Mouse (Mus musculus): ENCODE results near the gene Rab23.

Gene Rab23

GRCm38 (mm10) chr1:33768091-33768787 lies 48.6 kb downstream of the Rab23 start:
- Histone ChIP-seq H3K36me3 (ENCODE audit: control insufficient read depth, insufficient read depth, low read length, poor library complexity, severe bottlenecking) (peaks cover 6% of the 10 kb centered on the region), H3K27me3 (ENCODE audit: control insufficient read depth, insufficient read depth, low read length, poor library complexity, severe bottlenecking) (no peaks in the 10 kb centered on the region)
- no peak for DNase-seq (ENCODE audit: low read depth, low spot score)

- H3K27me3 ChIP-seq (ENCODE audit: control insufficient read depth, insufficient read depth, low read length, poor library complexity, severe bottlenecking) = no peaks in the 10 kb centered on the region
- peaks cover 6% of the 10 kb centered on the region for H3K36me3 ChIP-seq (ENCODE audit: control insufficient read depth, insufficient read depth, low read length, poor library complexity, severe bottlenecking)
- DNase-seq (ENCODE audit: low read depth, low spot score) = no peak
Observed at GRCm38 (mm10) chr1:33768827-33769226, 49.1 kb downstream of the Rab23 start.

- no peak for DNase-seq (ENCODE audit: low read depth, low spot score)
- no peaks in the 10 kb centered on the region for H3K27me3 ChIP-seq (ENCODE audit: control insufficient read depth, insufficient read depth, low read length, poor library complexity, severe bottlenecking)
- peaks cover 3% of the 10 kb centered on the region for H3K36me3 ChIP-seq (ENCODE audit: control insufficient read depth, insufficient read depth, low read length, poor library complexity, severe bottlenecking)
Observed at GRCm38 (mm10) chr1:33771621-33772020, 51.9 kb downstream of the Rab23 start.

GRCm38 (mm10) chr1:33772106-33772505 lies 52.4 kb downstream of the Rab23 start:
- Histone ChIP-seq H3K36me3 (ENCODE audit: control insufficient read depth, insufficient read depth, low read length, poor library complexity, severe bottlenecking) (peaks cover 7% of the 10 kb centered on the region), H3K27me3 (ENCODE audit: control insufficient read depth, insufficient read depth, low read length, poor library complexity, severe bottlenecking) (no peaks in the 10 kb centered on the region)
- no peak for DNase-seq (ENCODE audit: low read depth, low spot score)

- DNase-seq (ENCODE audit: low read depth, low spot score) = no peak
- Histone ChIP-seq H3K36me3 (ENCODE audit: control insufficient read depth, insufficient read depth, low read length, poor library complexity, severe bottlenecking) (peaks cover 13% of the 10 kb centered on the region), H3K27me3 (ENCODE audit: control insufficient read depth, insufficient read depth, low read length, poor library complexity, severe bottlenecking) (no peaks in the 10 kb centered on the region)
Observed at GRCm38 (mm10) chr1:33776175-33776611, 56.5 kb downstream of the Rab23 start.

GRCm38 (mm10) chr1:33784561-33784960 lies 64.9 kb downstream of the Rab23 start:
- DNase-seq (ENCODE audit: low read depth, low spot score) = no peak
- no peaks in the 10 kb centered on the region for H3K36me3 ChIP-seq (ENCODE audit: control insufficient read depth, insufficient read depth, low read length, poor library complexity, severe bottlenecking)

GRCm38 (mm10) chr1:33788072-33788471 lies 68.4 kb downstream of the Rab23 start:
- DNase-seq (ENCODE audit: low read depth, low spot score) = no peak
- Histone ChIP-seq H3K27me3 (ENCODE audit: control insufficient read depth, insufficient read depth, low read length, poor library complexity, severe bottlenecking) (no peaks in the 10 kb centered on the region), H3K36me3 (ENCODE audit: control insufficient read depth, insufficient read depth, low read length, poor library complexity, severe bottlenecking) (no peaks in the 10 kb centered on the region)

More at GRCm38 (mm10) chr1:33784561-33784960, 64.9 kb downstream of the Rab23 start:
- H3K27me3 ChIP-seq (ENCODE audit: control insufficient read depth, insufficient read depth, low read length, poor library complexity, severe bottlenecking) = no peaks in the 10 kb centered on the region

GRCm38 (mm10) chr1:33788493-33788892 lies 68.8 kb downstream of the Rab23 start:
- DNase-seq (ENCODE audit: low read depth, low spot score) = no peak
- Histone ChIP-seq H3K27me3 (ENCODE audit: control insufficient read depth, insufficient read depth, low read length, poor library complexity, severe bottlenecking) (no peaks in the 10 kb centered on the region), H3K36me3 (ENCODE audit: control insufficient read depth, insufficient read depth, low read length, poor library complexity, severe bottlenecking) (no peaks in the 10 kb centered on the region)
